Mouse (Mus musculus) neural tube, embryonic 15.5 days (tissue): ENCODE data around the gene Nlrp10. TPM values are rescaled to one million over a fixed set of nuclear protein-coding genes. Genes with fewer than 3 reads are reported as not detected.

ENCODE experiments used
- ATAC-seq: fragments of 200-750 bp; cut with Nextera tagmentation; 2 replicates; pipeline ENCODE4 v1.8.0; 2017; ENCODE audit warnings: mild to moderate bottlenecking, moderate TSS enrichment, moderate library complexity; ENCODE audit not compliant: low FRiP score
- H3K27ac ChIP-seq: fragments of 300-500 bp; sonication (generic); replicated peaks from 2 replicates; pipeline ENCODE4 v1.5.1; 2015; ENCODE audit warnings: mild to moderate bottlenecking, inconsistent platforms
- H3K27me3 ChIP-seq: fragments of 300-500 bp; sonication (generic); replicated peaks from 2 replicates; pipeline ENCODE4 v1.6.1; 2015; ENCODE audit warnings: inconsistent platforms
- H3K36me3 ChIP-seq: fragments of 300-500 bp; sonication (generic); 2 replicates; pipeline ENCODE4 v1.6.1; 2015; ENCODE audit warnings: inconsistent platforms
- H3K4me1 ChIP-seq: fragments of 300-500 bp; sonication (generic); 2 replicates; pipeline ENCODE4 v1.6.1; 2015; ENCODE audit warnings: inconsistent platforms
- H3K4me2 ChIP-seq: fragments of 300-500 bp; sonication (generic); 2 replicates; pipeline ENCODE4 v1.6.1; 2015; ENCODE audit warnings: inconsistent platforms, mild to moderate bottlenecking, moderate library complexity
- H3K4me3 ChIP-seq: fragments of 300-500 bp; sonication (generic); replicated peaks from 2 replicates; pipeline ENCODE4 v1.5.1; 2015; ENCODE audit warnings: mild to moderate bottlenecking, inconsistent platforms
- H3K9ac ChIP-seq: fragments of 300-500 bp; sonication (generic); replicated peaks from 2 replicates; pipeline ENCODE4 v1.6.1; 2015; ENCODE audit warnings: mild to moderate bottlenecking, inconsistent platforms
- H3K9me3 ChIP-seq: fragments of 300-500 bp; sonication (generic); replicated peaks from 2 replicates; pipeline ENCODE4 v1.6.1; 2016; ENCODE audit warnings: inconsistent platforms
- WGBS: fragments of 180-500 bp; shearing (Covaris S2); methylation state at CpG from one replicate; pipeline ENCODE4 v1.1.7; 2015; ENCODE audit warnings: mixed read lengths; 5-methylcytosine and 5-hydroxymethylcytosine counted together
- polyA plus RNA-seq: library from polyadenylated mRNA; unstranded; fragments of >200 nt; fragmentation: Nextera tagmentation; extraction: Ambion mirVana; gene quantifications from 2 replicates; pipeline ENCODE4 v1.2.1, GENCODE M21; 2015

Nlrp10 gene
- polyA plus RNA-seq = 0.04 TPM in 1 of 2 replicates, not detected in the other

DNA sequence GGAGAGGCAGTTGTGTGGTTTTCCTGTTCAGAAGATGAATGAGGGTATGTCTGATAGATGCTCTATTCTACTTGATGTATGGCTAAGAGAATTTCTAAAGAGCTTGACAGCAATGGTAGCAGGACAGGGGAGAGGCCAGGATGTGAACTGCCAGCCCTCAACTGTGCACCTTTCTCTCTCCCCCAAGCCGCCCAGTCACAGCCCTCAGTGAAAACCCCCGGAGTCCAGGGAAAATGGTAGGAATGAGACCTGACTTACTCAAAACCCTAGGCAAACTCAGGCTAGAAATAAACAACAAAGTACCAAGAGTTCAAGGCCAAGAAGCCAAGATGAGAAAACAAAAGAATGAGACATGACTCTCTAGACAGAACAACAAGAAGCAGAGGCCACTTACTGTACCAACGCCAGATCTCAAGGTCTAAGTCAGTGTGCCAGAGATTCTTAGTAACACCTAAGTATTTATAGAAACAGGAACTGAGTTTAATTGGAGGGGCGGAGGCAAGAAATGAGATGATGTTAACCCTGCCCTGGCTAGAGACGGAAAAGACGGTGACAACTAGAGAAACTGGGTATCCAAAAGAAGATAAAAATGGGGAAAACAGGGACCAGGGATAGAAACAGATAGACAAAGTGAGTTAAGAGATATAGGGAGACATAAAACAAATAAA is at the start of gene Nlrp10:
Gene Nlrp10 (minus strand): TSS at position 453 of the 668 bp plus-strand sequence.
- Histone ChIP-seq H3K27me3 (no peaks in the 10 kb centered on the region), H3K4me1 (peaks cover under 1% of the 10 kb centered on the region), H3K27ac (no peak within 1 kb of the TSS), H3K36me3 (no peaks in the 10 kb centered on the region), H3K4me2 (no peak within 1 kb of the TSS), H3K4me3 (no peak within 1 kb of the TSS), H3K9me3 (no peaks in the 10 kb centered on the region), H3K9ac (no peak within 1 kb of the TSS)
- ATAC-seq = no peak
- WGBS = 87% methylated on average over 6 of the region's 6 CpGs

DNA sequence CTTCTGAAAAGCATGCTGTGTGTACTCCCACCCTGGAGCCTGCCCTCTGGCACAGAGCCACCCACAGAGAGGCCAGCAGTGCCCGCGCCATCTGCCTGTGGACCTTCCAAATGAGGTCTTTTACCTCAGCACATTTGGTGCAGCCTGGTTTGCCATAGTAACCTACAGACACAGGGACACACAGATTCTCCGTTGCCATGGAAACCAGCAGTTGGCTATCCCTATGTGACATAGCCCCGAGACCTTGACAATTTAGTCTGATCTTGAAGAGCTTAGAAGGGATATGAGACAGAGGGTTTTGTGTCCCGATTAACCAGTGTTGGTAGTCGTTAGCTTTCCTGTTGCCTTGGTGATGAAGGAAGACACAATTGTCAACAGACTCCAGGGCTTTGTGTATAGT is 42.3 kb upstream of the Nlrp10 start:
- ATAC-seq = peak; percentile 69; the same call in 1 of the 2 replicates
- Histone ChIP-seq H3K4me1 (peaks cover 14% of the 10 kb centered on the region), H3K36me3 (no peaks in the 10 kb centered on the region), H3K4me2 (no peak overlapping the region), H3K27ac (peak overlapping the region; percentile 60), H3K9ac (no peak overlapping the region), H3K9me3 (no peaks in the 10 kb centered on the region), H3K4me3 (no peak overlapping the region), H3K27me3 (no peaks in the 10 kb centered on the region)
- 24% methylated on average over 6 of the region's 6 CpGs for WGBS

DNA sequence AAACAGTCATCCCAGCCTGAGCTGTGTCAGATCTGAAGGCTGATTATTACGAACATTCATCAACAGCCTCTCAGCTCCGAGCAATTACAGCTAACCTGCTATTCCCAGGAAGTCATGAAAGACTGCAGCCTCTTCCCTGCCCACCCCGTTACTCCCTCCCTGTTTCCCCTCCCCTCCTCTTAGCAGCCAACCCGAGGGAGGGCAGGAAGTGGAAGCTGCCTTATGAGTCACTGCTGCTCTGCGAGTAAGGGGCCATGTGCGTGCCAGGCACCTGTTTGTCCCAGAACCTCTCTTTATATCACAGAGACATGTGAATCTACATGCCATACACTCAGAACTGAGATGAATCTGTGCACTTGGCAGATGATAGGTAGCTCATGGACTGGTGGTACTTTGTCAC is 38.2 kb upstream of the Nlrp10 start:
- H3K27ac ChIP-seq = no peak overlapping the region
- H3K36me3 ChIP-seq = no peaks in the 10 kb centered on the region
- no peaks in the 10 kb centered on the region for H3K9me3 ChIP-seq
- H3K4me1 ChIP-seq = peaks cover 21% of the 10 kb centered on the region
- no peak overlapping the region for H3K4me3 ChIP-seq
- ATAC-seq = 0 out of 2 replicates have a peak, but pooled peaks have one; percentile 6
- H3K27me3 ChIP-seq = no peaks in the 10 kb centered on the region
- no peak overlapping the region for H3K9ac ChIP-seq
- no peak overlapping the region for H3K4me2 ChIP-seq
- WGBS = 34% methylated on average over 6 of the region's 6 CpGs

DNA sequence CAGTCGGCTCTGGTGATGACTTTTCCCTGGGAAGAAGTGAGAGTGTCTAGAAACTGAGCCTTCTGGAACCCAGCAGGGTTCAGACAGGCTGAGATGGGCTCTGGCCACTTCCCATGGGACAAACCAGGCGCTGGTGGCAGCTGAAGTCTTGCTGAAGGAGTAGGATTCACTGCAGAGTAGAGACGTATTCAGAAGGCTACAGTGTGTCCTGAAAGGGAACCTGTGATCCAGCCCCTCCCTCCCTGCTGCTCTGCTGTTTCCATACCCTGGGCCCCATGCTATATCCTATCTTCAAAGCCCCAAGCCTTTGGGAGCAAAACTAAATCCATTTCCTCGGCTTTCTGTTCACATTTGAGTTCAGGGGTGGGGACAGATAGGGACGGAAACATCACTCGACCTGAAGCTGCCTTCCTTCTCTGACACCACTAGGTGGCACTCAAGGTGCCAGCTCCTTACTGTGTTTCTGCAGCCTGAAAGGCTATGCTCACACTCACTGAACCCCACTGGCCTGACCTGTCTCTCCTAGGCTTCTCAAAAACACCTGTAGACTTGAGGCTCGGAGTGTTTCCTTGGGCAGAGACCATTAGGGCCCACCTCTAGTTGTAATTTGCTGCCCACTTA is 36.9 kb upstream of the Nlrp10 start:
- H3K4me1 ChIP-seq = peaks cover 11% of the 10 kb centered on the region
- peak; percentile 77 for ATAC-seq
- peak overlapping the region; percentile 25; the same call in 1 of the 2 replicates for H3K4me2 ChIP-seq
- H3K27me3 ChIP-seq = no peaks in the 10 kb centered on the region
- no peak overlapping the region for H3K27ac ChIP-seq
- WGBS = 24% methylated on average over 7 of the region's 7 CpGs
- H3K9ac ChIP-seq = no peak overlapping the region
- H3K4me3 ChIP-seq = no peak overlapping the region
- no peaks in the 10 kb centered on the region for H3K9me3 ChIP-seq
- H3K36me3 ChIP-seq = no peaks in the 10 kb centered on the region

DNA sequence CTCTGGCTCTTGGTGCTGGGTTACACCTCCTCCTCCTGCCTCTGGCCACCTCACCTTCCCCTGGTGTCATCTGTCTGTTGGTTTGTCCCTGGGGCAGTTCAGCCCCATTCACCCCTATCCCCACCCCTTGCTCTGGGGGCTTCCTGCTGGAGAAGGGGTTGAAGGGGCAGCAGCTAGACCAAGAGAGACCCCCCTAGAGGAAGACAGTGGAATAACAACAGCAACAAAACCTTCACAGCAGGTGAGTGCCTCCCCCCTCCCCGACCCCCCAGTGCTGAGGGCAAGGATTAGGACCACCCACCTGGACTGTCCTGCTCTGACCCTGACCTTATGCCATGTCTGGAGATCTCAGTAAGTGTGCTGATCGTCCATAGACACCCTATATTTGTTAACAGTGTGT is 36.0 kb upstream of the Nlrp10 start:
- no peaks in the 10 kb centered on the region for H3K27me3 ChIP-seq
- no peak for ATAC-seq
- no peaks in the 10 kb centered on the region for H3K9me3 ChIP-seq
- no peaks in the 10 kb centered on the region for H3K36me3 ChIP-seq
- peaks cover 7% of the 10 kb centered on the region for H3K4me1 ChIP-seq
- H3K4me3 ChIP-seq = no peak overlapping the region
- WGBS = 36% methylated on average over 2 of the region's 2 CpGs
- no peak overlapping the region for H3K27ac ChIP-seq
- H3K9ac ChIP-seq = no peak overlapping the region
- no peak overlapping the region for H3K4me2 ChIP-seq

DNA sequence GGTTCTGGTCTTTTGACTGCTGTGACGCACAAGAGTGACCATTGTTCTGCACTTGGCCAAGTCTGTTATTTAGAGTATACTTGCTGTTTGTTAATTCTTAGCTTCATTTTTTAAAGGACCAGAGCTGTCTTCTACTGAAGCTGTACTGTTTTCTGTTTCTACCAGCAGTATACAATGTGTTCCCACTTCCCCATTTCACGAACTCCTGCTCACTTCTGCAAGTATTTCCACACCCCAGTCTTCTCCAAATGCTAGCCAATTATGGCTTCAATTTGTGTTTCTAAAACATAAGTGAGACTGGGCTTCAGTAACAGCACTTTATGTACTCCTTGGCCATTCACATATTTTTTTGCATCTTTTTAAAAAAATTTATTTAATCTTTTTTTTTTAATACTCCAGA is 27.8 kb upstream of the Nlrp10 start:
- Histone ChIP-seq H3K4me2 (no peak overlapping the region), H3K4me1 (no peaks in the 10 kb centered on the region), H3K9ac (no peak overlapping the region), H3K36me3 (no peaks in the 10 kb centered on the region), H3K27ac (no peak overlapping the region), H3K4me3 (no peak overlapping the region), H3K9me3 (no peaks in the 10 kb centered on the region), H3K27me3 (peaks cover 3% of the 10 kb centered on the region; the same call in 1 of the 2 replicates)
- ATAC-seq = no peak
- WGBS = 76% methylated on average over 2 of the region's 2 CpGs

DNA sequence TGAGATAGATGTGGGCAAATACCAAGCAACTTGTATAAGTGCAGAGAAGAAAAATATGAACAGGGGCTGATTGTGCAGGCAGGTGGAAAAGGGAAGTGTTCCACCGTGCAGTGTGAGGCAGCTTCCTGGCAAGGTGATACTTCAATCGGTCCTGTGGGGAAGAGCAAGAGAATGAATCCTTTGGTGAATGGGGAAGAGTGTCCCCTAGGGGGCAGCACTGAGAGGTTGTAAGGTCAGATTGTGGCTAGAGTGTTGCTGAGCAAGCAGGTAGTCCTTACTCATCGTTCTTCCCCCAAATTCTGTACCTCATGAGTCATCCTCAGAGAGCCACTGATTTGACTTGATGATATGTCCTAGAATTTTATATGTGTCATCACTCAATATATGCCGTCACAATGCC is 24.2 kb upstream of the Nlrp10 start:
- Histone ChIP-seq H3K9me3 (no peaks in the 10 kb centered on the region), H3K9ac (no peak overlapping the region), H3K4me2 (no peak overlapping the region), H3K36me3 (no peaks in the 10 kb centered on the region), H3K4me1 (peaks cover 26% of the 10 kb centered on the region), H3K27ac (no peak overlapping the region), H3K27me3 (peaks cover 17% of the 10 kb centered on the region), H3K4me3 (no peak overlapping the region)
- 69% methylated on average over 4 of the region's 4 CpGs for WGBS
- no peak for ATAC-seq

DNA sequence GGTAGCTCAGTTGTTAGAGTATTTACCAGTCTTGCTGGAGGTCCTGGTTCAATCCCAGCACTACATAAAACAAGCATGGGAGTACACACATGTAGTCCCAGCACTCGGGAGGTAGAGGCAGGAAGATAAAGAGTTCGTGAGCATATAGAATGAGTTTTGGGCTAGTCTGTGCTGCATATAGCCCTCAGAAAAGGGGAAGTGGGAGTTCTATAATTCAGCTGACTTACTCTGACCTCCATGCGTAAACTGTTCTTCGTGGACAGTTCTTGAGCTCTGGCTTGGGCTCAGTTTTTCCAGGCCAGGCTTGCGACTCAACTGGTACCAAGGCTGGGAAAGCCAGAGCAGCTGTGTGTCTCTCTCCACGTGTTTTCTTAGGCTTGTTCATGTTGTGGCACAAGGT is 22.8 kb upstream of the Nlrp10 start:
- H3K27ac ChIP-seq = no peak overlapping the region
- no peak overlapping the region for H3K4me3 ChIP-seq
- ATAC-seq = no peak
- H3K9ac ChIP-seq = no peak overlapping the region
- WGBS = 85% methylated on average over 6 of the region's 6 CpGs
- no peaks in the 10 kb centered on the region for H3K36me3 ChIP-seq
- H3K27me3 ChIP-seq = peaks cover 21% of the 10 kb centered on the region
- no peaks in the 10 kb centered on the region for H3K9me3 ChIP-seq
- no peak overlapping the region for H3K4me2 ChIP-seq
- H3K4me1 ChIP-seq = peaks cover 26% of the 10 kb centered on the region

DNA sequence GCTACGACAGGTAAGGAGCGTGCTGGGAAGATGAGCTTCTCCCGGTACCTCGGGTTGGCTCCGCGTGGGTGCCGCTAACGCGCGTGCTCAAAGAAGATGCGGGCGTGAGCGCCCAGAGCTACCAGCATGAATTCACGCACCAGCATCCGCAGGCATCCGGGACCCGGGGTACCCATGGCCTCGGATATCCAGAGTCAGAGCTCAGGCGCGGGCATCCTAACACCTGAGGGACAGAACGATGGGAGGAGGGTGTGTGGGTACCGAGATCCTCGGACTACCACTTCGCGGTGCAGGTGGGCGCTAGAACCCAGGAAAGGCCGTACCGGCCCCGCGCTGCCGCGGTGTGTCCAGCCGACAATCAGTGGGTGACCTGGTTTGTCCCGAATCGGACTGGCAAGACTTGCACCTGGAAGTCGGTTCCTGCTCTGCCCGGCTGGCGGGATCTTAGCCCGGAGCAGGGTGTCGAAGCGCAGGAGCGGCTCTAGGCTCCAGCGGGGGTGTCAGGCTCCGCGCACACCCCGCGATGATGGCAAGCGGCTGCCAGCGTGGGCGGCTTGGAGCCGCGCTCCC is 20.9 kb upstream of the Nlrp10 start:
- Histone ChIP-seq H3K36me3 (peaks cover 4% of the 10 kb centered on the region), H3K27me3 (peaks cover 21% of the 10 kb centered on the region), H3K27ac (peak overlapping the region; percentile 85), H3K9me3 (no peaks in the 10 kb centered on the region), H3K4me3 (peak overlapping the region; percentile 68), H3K9ac (peak overlapping the region; percentile 68), H3K4me1 (peaks cover 26% of the 10 kb centered on the region), H3K4me2 (peak overlapping the region; percentile 89)
- ATAC-seq = peak; percentile 86
- WGBS = under 1% methylated on average over 52 of the region's 52 CpGs

DNA sequence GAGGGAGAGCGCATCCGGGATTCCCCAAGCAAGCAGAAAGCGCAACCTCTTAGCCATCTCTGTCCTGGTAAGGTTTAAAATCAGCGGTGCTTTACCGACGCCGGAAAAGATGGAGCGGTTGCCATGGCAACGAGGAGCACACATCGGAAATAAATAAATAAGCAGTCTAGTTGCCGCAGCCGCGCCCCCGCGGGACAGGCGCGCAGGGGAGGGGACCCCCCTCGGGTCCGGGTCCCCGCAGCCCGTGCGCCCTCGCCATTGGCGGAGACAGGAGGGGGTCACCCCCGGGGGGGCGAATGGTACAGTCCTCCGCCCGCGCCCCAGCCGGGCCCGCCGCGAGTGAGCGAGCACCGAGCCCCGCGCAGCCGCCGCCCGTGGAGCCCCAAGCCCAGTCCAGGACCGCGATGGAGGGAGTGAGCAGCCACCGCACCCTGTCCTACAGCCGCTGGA is 20.4 kb upstream of the Nlrp10 start, which contains the start of gene Tub:
Gene Tub (plus strand): TSS at position 27 of the 450 bp plus-strand sequence.
- 0% methylated on average over 41 of the region's 44 CpGs for WGBS

DNA sequence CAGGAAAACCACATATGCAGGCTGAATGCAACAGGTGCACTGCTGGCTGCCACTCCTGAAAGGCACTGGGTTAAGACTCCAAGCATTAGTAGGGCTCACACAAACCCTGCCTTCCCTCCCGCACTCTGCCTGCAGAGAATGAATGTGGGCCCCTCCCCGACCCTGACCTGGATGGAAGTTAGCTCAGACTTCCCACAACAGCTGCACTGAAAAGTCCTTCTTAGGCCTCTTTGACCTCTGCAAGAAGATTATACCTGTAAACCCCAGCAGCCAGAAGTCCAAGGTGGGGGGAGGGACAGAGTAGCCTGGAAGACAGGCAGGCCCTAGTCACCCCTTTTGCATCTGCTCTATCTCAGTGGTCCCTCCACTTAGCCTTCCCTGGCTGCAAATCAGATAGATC is 19.3 kb upstream of the Nlrp10 start:
- no peak overlapping the region for H3K4me3 ChIP-seq
- H3K36me3 ChIP-seq = peaks cover 13% of the 10 kb centered on the region
- H3K9me3 ChIP-seq = no peaks in the 10 kb centered on the region
- H3K9ac ChIP-seq = no peak overlapping the region
- no peak overlapping the region for H3K4me2 ChIP-seq
- WGBS = 42% methylated on average over 2 of the region's 2 CpGs
- H3K4me1 ChIP-seq = peaks cover 26% of the 10 kb centered on the region
- H3K27me3 ChIP-seq = peaks cover 21% of the 10 kb centered on the region
- H3K27ac ChIP-seq = no peak overlapping the region
- ATAC-seq = no peak

More for the DNA sequence above, 20.4 kb upstream of the Nlrp10 start, which contains the start of gene Tub:
- peak within 1 kb of the TSS; percentile 68 for H3K9ac ChIP-seq
- peak within 1 kb of the TSS; percentile 68 for H3K4me3 ChIP-seq
- peak; percentile 86 for ATAC-seq
- H3K27me3 ChIP-seq = peaks cover 21% of the 10 kb centered on the region
- H3K27ac ChIP-seq = peak within 1 kb of the TSS; percentile 85
- no peaks in the 10 kb centered on the region for H3K9me3 ChIP-seq
- peaks cover 26% of the 10 kb centered on the region for H3K4me1 ChIP-seq
- H3K36me3 ChIP-seq = peaks cover 10% of the 10 kb centered on the region
- H3K4me2 ChIP-seq = peak within 1 kb of the TSS; percentile 89

DNA sequence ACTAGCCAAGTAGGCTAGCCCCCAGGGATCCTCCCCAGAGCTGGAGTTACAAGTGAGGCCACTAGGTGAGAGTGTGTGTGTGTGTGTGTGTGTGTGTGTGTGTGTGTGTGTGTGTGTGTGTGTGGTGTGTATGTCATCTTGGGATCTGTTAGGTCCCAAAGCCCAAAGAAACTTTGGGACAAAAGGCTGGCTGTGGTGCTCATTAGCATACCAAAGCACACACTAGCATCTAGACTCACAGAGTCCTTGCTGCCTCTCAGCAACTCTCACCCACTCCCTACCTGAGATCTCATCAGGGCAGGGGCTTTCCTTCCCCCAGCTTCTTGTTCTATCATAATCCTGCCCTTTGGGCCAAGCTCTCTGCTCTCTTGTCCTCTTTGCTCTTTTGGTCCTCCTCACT is 18.6 kb upstream of the Nlrp10 start:
- no peaks in the 10 kb centered on the region for H3K9me3 ChIP-seq
- peaks cover 21% of the 10 kb centered on the region for H3K27me3 ChIP-seq
- no peak overlapping the region for H3K27ac ChIP-seq
- H3K4me2 ChIP-seq = no peak overlapping the region
- H3K4me1 ChIP-seq = peaks cover 26% of the 10 kb centered on the region
- peaks cover 15% of the 10 kb centered on the region for H3K36me3 ChIP-seq
- ATAC-seq = no peak
- H3K4me3 ChIP-seq = no peak overlapping the region
- no peak overlapping the region for H3K9ac ChIP-seq
